Mouse (Mus musculus): ENCODE results near the gene Mgll. TPM values are rescaled to one million over a fixed set of nuclear protein-coding genes. Genes with fewer than 3 reads are reported as not detected.

Gene Mgll
- total RNA-seq, 1 experiment from 2014 or later = 4.0 TPM

DNA sequence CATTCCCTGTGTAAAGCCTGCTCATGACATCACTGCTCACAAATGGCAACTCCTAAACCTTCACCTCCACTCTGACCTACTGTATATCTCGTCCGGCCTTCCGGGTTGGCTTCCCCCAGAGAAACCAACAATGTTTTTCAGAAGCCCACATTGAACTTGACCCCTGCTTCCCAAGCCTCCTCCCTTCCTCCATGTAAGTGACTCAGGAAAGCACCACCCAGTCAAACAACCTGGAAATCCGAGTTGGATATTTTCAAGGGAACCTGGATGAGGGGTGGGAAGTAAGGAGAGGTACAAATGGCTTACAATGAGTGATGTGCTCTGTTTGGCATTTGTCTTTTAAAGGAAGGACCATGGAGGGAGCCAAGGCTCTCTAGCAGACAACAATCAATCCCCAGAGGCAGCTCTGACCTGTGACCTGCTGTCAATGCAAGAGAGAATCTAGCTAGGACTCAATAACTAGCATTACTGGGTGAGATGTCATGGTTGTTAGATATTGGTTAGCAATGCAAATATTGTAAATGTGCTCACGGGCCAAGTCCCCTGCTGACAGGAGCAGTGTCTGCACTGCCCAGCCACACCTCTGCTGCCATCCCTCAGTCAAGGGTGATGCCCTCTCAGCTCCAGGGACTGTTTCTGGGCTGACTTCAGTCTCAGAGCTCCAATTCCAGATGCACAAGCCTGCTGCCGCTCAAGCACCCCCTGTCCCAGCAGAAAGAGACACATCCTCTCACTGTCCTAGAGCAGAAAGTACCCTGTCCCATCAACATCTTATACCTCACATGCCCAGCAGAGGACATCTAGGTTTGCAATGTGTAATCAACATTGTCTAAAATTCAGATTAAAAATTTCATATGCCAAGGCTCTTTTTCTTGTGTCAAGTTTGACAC, 6.8 kb upstream of the Mgll start:
- ATAC-seq (replicated peaks; ENCODE audit: low read depth, poor library complexity, severe bottlenecking) = no peak

DNA sequence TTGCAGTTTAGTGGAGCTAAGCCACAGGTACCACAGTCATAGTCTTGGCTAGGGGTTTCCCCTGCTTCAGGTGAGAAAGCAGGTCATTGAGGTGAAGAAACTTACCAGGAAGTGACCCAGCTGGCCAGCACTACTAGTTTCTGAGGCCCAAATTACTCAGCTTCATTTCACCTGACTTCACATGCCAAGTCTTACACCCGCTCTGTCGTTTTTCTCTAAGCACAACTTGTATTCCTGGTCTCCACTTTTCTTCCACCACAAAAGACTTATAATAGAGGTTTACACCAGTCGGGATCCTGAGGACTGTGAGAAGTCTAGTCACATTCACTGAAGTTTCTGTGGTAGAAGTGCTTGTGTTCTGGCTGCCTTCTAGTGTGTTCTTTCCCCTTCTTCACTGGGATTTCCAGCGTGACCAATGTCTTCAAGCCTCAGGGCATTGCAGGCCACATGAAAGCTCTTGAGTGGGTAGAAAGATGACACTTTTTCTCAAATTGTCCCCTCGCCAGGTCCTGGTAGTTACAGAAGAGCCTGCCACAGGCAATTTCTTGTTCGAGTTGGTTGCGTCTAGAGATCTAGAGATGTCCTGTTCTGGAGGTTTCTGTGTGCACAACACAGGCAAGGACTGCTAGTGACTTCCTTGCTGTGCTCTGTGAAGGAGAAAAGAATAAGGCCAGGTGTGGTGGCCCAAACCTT, 6.0 kb upstream of the Mgll start:
- no peak for ATAC-seq (replicated peaks; ENCODE audit: low read depth, poor library complexity, severe bottlenecking)

DNA sequence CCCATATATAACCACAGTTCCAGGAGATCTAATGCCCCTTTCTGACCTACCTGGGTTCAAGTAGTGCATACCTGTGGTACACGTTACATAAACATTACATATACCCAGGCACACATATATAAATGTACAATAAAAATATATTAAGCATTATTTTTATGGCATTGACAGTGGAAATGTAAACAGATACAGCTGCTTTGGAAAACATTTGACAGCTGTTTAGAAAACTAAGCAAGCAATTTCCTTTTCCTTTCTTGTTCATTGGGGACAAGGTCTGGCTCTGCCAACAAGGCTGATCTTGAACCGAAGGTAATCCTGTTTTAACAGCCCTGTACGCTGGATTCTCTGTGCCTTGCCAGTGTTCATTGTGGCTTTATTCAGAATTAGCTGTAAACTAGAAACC, 3.2 kb upstream of the Mgll start:
- no peak for ATAC-seq (replicated peaks; ENCODE audit: low read depth, poor library complexity, severe bottlenecking)

DNA sequence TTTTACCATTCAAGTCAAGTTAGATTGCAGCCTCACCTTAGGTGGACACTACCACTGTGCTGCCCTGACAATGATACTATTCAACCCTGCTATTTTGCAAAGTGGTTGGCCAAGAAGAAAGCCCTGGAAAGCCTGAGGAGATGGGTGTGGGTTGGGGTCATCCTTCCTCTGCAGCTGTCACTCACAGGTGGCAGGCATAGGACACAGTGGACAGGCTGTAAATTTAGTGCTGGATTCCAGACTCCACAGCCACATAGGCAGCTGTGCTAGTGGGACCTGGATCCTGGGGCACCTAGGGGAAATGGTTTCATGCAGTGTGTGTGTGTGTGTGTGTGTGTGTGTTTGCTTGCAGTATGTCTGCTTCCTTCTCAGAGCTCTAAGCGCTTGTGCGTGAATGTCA, 1.3 kb upstream of the Mgll start:
- no peak for ATAC-seq (replicated peaks; ENCODE audit: low read depth, poor library complexity, severe bottlenecking)

DNA sequence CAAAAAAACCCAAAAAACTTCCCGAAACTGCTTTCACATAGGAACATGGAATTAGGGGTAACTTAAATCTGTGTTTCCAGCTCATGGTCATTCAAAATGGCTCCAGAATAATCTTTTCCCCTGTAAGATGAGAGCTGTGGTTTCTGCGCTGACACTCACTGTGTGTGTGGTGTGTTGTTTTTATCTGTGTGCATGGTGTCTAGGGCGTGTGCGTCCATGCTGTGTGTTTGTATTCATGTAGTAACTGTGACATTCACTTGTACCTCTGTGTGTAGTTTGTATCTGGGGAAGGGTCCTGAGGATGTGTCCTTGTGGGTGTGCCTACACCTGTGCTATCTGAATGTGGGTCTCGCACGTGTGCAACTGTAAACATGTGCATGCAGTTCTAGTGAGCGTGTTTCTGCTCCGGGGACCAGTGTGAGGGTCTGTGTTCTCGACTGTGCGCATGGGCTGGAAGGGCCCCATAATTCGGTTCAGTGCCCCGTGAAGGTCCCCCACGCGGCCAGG, 353 bp upstream of the Mgll start:
- 0 out of 2 replicates have a peak, but pooled peaks have one; percentile 2 for ATAC-seq (replicated peaks; ENCODE audit: low read depth, poor library complexity, severe bottlenecking)

DNA sequence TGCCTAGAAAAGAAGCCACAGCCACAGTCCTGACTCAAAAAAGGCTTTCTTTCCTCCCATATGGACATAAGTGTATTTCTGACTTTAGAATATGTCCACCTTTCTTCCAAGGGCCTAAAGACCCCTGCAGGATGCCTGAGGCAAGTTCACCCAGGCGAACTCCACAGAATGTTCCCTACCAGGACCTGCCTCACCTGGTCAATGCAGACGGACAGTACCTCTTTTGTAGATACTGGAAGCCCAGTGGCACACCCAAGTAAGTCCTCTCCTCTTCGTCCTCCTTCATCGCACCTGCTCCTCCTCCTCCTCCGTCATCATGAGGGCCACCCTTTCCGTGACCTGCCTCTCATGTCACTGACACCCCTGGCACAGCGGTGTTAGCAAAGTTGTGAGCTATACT, 1.4 kb downstream of the Mgll start:
- ATAC-seq (replicated peaks; ENCODE audit: low read depth, poor library complexity, severe bottlenecking) = 0 out of 2 replicates have a peak, but pooled peaks have one; percentile 26

DNA sequence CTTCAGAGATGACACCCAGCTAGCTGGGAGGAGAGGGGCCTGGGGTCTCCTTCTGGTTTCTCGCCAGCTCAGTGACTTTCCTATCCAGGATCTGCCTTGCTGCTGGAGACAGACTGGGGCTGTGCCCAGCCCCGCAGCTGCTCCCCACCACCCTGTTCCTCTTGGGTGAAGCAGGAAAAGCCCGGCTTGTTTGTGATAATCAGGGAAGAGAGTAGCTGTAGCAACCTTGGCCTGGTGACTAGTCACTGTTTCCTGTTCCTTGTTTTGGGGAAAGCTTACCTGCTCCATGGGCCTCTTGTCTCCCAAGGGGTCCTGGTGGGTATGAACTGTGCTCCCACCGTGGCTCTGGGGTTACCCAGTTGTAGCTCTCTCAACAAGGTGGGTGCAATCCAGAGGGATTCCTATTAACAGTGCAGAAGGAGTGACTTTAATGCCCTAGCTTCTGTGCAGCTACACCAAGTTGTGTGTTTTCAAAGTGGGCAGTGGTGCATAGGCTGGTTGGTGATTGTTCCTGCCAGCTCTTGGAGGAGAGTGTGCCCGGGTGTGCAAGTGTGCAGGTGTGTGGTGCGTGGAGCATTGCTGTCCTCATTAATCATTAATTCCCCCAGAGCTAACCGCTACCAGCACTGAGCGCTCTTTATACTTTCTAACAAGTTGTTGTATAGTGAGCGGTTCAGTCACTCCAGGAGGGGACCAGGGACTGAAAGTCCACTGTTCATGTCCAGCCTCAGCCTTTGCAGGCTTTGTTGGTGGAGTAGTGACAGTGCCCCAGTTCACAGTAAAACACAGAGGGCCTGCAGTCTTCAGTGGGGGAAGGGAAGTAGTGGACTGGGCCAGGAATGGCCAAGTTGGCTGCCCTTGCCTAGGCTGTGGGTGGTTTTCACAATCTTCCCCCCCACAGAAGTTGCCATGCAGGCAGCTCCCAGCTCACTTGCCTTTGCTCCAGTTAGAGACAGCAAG, 2.3 kb downstream of the Mgll start:
- no peak for ATAC-seq (replicated peaks; ENCODE audit: low read depth, poor library complexity, severe bottlenecking)

DNA sequence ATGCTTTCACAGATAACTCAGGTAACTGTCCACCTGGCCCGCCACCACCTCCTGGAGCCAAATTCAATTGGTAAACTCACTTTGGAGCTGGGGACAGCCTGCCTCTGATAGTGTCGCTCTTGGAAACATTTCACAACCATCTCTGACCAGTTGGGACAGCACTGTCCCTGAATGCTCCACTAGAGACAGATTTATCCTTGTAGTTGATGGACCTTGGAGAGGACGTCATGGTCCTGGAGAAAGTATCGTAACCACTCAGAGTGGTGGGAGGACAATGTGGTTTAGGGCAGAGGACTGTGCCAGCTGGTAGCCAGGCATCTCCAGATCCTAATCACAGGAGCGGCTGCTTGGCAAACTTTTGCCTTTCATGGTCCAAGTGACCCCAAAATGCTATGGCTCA, 3.3 kb downstream of the Mgll start:
- ATAC-seq (replicated peaks; ENCODE audit: low read depth, poor library complexity, severe bottlenecking) = no peak

DNA sequence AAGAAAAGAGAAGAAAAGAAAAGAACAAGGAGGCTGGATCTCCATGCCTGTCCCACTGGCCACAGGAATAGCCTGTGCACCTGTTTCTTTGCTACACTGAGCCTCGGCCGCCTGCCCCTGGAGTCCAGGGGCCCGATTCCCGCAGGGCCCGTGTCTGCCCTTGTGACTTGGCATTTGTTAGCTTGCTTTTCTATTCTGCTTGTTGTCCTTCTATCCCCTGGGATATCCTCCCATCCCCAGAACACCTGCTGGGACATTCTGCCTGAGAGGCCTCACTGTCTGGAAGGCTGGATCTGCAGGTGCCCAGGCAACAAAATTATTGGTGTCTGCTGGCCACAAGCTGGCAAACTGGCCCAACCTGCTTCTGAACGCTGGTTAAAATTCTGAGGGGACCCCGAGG, 3.8 kb downstream of the Mgll start:
- ATAC-seq (replicated peaks; ENCODE audit: low read depth, poor library complexity, severe bottlenecking) = no peak

DNA sequence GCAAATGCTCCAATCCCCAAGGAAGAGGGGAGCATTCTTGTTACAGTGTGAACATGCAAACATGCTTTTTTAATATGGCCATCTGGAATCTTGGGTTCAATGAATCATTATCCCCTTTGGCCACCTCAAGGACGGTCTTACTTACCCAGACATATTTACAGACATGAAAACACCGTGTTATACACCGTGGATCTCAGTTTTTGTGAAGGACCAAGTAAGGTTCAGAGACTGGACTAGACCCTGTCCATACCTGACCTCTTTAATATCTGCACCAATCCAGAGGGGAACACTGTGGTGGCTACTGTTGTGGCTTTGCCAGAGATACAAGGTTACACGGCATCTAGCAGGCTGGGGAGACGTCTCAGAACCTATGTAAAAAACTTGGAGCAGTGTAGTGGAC, 4.3 kb downstream of the Mgll start:
- ATAC-seq (replicated peaks; ENCODE audit: low read depth, poor library complexity, severe bottlenecking) = no peak

DNA sequence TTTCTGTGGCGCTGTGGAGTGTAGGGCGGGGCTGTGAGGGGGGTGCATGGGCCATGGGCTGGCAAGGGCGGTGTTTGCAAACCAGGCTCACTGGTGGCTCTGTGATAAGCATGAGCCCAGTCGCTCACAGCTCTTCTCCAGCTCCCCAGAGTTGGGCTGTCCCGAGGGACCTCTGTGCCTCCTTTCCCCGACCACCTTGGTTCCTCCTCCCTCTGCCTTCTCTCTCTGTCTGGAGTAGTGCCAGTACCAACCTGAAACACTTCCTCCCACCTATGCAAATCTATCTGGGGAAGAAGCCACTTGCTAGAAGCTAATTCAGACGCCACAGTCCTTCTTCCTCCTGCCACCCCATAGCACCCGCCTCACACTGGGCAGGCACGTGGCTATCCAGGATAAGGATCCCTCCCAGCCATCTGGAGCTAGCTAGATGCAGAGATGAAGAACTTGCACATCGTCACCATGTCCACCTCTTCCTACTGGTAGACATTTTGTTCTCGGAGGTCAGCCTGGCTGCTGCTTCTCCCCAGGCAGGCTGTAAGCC, 7.1 kb downstream of the Mgll start:
- peak; percentile 89 for ATAC-seq (replicated peaks; ENCODE audit: low read depth, poor library complexity, severe bottlenecking)

DNA sequence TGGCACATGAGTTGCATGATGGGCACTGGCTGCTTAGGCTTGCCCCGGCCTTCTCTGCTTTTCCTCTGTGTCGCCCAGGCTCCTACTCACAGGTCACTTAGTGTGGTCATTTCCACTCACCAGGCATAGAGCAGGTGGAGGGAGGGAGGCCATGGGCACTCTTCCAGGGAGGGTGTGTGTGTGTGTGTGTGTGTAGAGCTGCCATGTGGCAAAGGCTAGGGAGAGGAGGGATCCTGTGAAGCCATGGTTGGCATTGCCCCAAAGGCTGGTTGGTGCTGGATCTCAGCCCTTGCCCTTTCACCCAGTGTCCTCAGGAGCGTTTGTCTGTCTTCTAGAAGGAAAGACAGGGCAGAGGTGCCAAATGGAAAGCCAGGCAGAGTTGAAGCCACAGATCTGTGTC, 7.8 kb downstream of the Mgll start:
- no peak for ATAC-seq (replicated peaks; ENCODE audit: low read depth, poor library complexity, severe bottlenecking)

DNA sequence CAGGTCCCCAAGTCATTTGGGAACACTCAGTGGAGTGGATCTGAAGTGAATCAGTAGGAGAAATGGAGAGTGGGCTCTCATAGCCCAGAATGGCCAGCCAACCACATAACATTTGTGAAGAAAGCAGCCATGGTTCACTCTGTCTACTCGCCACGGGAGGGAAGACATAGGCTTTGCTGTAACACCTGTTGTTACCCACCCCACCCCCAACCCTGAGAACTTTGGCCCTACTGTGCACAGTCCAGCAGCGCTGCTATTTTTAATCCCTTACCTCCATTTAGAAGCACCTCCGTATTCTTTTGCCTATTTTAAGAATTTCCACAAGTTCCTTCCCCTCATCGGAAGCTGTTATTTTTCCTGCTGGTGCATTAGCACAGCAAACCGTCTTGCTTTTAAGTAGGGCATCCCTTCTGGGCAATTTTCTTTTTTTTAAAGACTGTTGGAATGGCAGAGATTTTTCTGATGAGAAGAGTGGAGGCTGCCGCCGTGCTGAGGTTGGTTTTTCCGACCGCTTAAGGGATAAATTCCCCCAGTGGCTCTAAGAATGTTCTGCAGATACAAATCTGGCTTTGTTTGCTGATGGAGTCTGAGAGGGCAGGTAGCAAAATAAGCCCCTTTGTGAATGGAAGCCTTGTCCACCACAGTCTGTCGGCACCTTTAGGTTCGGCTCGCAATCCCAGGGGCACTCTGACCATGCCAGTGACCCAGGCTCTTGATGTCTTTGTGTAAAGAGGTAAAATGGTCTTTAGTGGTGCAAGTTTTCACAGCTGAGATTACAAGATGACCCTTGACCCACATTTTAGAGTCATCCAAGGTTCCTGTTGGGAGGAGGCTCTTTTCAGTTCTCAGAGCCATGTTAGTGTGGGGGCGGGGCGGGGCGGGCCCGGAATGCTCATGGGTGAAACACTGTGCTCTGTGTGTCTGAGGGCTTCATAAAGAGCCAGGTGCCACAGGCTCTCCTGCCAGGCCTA, 8.7 kb downstream of the Mgll start:
- ATAC-seq (replicated peaks; ENCODE audit: low read depth, poor library complexity, severe bottlenecking) = no peak

DNA sequence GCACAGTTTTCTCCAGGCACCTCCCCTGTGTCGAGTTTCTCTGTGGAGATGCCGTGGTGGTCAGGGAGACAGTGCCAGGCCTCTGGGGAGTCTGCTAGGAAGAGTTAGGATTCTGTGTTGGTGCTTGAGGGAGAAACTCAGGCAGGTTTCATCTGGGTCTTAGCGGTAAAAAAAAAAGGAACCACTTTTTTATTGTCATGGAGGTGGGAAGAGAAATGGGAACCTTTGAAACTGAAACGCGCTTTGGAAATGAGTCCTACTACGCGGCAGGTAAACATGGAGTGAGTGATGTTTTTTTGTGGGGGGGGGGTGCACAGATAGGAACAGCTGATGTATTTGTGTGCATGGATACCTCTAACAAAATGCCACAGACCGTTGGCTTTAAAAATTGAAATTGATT, 12.1 kb downstream of the Mgll start:
- ATAC-seq (replicated peaks; ENCODE audit: low read depth, poor library complexity, severe bottlenecking) = no peak

DNA sequence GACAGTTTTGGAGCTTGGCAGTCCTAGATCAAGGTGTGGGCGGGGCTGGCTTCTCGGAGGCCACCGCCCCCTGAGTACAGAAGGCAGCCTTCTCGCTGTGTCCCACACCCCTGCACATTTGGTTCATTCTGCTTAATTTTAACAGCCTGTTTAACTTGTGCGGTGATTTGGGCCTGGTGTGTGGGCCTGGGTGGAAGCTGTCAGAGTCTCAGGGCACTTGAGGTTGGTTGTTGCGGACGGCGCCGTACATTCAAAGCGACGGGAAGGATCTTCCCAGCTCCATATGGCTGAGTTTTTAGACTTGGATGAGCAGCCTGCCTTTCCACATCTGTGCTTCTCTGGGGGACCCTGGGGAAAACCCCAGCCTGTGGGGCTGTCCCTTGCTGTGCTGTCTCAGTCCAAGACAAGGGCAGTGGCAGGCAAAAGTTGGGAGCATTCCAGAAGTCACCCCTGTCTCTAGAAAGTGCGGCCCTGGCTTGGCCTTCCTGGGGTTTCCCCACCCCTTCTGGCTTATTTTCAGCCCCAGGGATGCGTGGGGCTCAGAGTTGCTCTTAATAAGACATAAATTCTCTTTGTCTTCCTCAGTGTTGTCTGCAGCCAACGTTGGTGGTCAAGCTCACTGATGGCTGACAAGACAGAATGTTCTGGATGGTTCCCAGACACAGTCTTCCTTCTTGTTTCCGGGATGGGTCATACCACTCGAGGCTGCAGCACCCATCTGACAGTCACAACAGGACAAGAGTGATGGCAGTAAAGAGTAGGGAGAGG, 12.7 kb downstream of the Mgll start:
- ATAC-seq (replicated peaks; ENCODE audit: low read depth, poor library complexity, severe bottlenecking) = no peak

DNA sequence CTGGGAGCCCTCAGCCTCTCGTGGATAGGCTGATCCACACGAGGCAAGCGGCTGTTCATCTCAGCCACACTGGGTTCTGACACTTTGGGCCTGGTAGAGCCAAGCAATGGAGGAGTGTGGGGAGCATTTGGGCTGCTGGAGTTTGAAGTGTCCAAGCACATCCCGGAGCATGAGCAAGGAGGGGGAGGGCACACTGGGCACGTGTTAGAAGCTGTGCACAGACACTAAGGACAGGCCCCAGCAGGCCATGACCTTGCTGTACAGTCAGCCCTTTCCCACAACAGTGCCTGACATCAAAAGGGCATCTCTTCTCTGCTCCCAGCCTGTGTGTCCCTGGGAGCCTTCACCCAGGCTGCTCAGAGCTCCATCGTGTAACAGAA, 13.3 kb downstream of the Mgll start:
- ATAC-seq (replicated peaks; ENCODE audit: low read depth, poor library complexity, severe bottlenecking) = no peak

DNA sequence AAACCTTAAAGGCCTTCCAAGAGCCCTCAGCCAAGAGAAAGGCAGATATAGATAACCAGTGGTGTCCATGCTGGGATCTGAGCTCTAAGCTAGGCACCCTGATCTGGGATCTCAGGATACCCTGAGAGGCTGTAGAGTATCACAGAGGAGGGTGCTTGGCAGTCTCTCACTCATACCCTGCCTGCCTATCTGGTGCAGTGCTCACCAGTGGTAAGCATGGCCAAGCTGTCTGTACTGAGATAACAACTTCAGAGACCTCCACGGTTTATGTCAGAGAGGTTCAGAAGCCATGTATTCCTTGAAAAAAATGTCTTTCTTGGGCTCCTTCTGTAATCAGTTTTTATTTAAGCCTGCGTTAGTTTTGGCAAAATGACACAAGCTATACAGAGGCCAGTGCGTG, 16.8 kb downstream of the Mgll start:
- peak; percentile 83 for ATAC-seq (replicated peaks; ENCODE audit: low read depth, poor library complexity, severe bottlenecking)

DNA sequence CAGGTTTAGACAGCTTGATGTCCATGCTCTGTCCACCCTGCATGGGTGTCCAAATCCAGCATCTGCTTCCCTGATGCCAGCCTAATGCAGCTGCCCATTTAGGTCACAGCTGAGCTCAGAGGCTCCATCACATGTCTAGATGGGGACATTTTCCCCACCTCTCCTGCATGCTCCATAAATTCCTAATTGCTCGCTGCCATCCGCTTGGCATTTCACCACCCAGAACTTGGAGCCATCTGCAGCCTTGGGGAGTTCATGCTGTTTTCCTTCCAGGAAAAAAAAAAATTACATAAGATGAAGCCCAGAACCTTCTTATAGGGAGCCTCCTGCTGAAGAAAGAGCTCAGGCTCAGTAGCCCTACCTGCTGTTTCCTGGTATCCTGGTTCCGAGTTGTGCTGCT, 17.6 kb downstream of the Mgll start:
- ATAC-seq (replicated peaks; ENCODE audit: low read depth, poor library complexity, severe bottlenecking) = no peak

All from common myeloid progenitor, adult 5-6 weeks (primary cell).